Mouse (Mus musculus): ENCODE results near the gene Rptor. TPM values are rescaled to one million over a fixed set of nuclear protein-coding genes. Genes with fewer than 3 reads are reported as not detected.

The Rptor gene
- polyA plus RNA-seq, 3 experiments from 2014 or later = 10.3 to 15.9 (median 10.5) TPM

DNA sequence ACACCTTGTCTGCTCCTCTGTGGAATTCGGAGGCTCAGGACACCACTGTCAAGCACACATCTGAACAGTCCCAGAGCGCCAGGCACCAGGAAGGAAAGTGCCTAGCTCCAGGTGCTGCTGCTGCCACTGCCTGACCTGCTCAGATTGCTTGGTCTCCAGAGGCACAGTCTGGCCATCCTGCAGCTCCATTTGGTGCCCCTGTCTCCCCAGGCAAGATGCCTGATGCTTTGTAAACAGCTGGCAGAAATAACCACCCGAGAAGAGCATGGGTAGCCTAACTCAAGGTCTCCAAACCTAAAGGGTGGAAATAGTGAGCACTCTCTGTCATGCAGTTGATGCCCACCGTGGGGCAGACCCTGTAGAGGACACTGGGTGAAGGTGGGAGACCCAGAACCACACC lies 311.7 kb downstream of the Rptor start:
- no peak for ATAC-seq

DNA sequence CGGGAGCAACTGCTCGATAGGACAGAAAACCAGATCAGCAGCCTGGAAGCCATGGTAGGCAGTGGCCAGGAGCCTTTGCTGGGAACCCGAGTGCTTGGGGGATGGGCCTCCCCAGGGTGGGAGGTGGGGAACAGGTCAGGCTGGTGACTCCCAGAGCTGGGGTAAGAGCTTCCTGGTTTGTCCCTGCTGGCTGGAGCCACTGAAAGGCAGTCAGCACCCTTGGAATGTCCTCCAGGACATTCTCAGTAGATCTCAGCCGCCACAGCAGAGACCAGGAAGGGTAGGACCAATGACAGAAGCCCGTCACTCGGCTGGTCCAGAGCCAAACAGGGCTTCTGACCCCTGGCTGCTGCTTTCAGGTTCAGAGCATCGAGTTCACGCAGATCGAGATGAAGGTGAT lies 313.0 kb downstream of the Rptor start:
- ATAC-seq = no peak

DNA sequence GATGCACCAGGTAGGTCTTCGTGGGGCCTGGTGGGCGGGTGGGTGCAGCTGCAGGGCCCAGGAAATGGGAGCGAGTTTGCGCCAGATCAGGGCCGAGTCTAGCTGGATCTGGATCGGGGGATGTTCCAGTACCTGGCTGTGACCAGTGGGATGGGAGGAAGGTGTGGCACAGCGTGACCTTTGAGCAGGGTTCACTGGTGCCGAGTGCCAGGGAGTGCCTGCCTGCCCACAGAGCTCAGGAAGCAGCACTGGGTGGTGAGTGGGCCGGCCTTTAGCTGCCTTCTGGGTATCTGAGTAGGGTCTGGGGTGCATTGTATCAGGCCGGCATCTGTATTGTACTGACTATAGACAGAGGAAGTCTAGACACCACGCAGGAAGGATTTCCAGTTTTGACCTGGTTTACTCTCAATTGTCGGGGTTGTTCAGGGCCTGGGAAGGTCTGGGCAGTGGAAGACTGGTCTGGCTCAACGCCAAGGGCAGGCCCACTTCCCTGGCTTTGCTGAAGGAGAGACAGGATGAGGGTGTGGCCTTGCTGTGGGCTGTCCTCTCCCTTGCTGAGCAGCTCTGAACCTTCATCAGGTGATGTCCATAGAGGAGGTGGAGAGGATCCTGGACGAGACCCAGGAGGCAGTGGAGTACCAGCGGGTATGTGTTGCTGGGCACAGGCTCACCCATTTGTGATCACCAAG lies 313.5 kb downstream of the Rptor start:
- ATAC-seq = no peak

- no peak for ATAC-seq
Measured at GRCm38 (mm10) chr11:119916834-119917469, 314.2 kb downstream of the Rptor start.

GRCm38 (mm10) chr11:119918521-119918920 lies 315.8 kb downstream of the Rptor start:
- no peak for ATAC-seq

GRCm38 (mm10) chr11:119919432-119919831 lies 316.7 kb downstream of the Rptor start:
- no peak for ATAC-seq

GRCm38 (mm10) chr11:119919897-119920296 lies 317.2 kb downstream of the Rptor start:
- ATAC-seq = peak; percentile 46

GRCm38 (mm10) chr11:119920668-119921067 lies 318.0 kb downstream of the Rptor start:
- no peak for ATAC-seq

- ATAC-seq = no peak
Measured at GRCm38 (mm10) chr11:119925176-119925575, 322.5 kb downstream of the Rptor start.

DNA sequence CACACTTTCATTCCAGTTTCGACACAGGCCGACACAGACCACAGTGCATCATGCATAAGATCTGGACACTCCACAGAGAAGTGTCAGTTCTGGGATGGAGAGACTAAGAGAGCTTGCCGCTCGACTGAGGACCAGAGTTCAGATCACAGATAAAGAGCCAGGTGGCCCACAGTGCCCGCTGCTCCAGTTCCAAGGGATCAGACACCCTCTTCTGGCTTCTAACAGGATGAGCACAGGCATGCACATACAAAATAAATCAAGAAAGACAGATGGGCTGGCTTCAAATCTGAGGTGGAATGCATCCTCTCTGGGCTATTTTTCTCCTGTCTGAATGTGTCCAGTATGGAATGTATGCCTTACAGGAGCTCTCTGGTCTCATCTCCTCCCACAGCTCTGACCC lies 324.1 kb downstream of the Rptor start:
- ATAC-seq = no peak

GRCm38 (mm10) chr11:119928023-119928681 lies 325.4 kb downstream of the Rptor start:
- ATAC-seq = peak; percentile 87

DNA sequence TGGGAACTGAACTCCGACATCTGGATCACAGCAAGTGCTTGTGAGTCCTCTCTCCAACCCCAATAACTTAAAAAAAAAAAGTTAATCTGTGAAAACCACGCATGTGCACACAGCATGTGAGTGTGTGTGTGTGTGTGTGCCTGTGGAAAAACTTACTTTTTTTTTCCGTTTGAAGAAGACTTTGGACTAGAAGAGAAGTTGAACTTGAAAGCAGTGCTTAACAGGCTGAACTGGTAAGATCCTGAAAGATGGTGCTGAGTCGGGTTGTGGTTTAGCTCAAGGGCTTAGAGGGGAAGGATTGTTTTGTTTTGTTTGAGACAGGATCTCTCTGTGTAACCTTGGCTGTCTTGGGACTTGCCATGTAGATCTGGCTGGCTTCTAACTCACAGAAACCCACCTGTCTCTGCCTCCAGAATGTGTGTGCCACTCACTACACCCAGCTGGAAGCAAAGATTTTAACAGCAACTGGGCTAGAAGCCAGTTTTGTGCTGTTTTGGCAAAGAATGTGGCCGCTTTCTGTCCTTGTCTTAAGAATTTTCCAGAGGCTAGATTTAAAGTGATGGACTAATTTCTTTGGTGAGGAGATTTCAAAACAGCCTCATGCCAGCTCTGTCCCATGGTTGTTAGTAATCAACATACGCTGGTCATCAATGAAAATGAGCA lies 327.0 kb downstream of the Rptor start:
- ATAC-seq = no peak

GRCm38 (mm10) chr11:119931809-119932208 lies 329.1 kb downstream of the Rptor start:
- no peak for ATAC-seq

DNA sequence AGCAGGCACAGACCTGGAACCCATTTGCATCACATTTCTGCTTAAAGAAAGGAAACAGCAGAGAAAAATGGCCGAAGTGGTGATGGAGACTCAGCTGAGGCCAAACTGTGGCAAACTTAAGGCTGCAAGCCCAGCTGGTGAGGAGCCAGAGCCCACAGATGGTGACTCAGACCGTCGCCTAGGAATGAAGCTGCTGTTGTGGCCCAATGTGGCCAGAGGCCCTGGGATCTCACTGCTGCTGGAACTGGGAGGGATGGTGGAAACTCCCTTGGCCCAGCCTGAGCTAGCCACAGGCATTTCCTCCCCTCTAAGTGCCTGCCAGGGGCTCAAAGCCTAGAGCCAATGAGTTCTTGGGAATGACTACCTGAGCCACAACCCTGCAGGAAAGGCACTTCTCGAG lies 330.4 kb downstream of the Rptor start:
- no peak for ATAC-seq

- peak; percentile 95 for ATAC-seq
Measured at GRCm38 (mm10) chr11:119933819-119934583, 331.3 kb downstream of the Rptor start.

GRCm38 (mm10) chr11:119934773-119935172 lies 332.1 kb downstream of the Rptor start:
- ATAC-seq = no peak

DNA sequence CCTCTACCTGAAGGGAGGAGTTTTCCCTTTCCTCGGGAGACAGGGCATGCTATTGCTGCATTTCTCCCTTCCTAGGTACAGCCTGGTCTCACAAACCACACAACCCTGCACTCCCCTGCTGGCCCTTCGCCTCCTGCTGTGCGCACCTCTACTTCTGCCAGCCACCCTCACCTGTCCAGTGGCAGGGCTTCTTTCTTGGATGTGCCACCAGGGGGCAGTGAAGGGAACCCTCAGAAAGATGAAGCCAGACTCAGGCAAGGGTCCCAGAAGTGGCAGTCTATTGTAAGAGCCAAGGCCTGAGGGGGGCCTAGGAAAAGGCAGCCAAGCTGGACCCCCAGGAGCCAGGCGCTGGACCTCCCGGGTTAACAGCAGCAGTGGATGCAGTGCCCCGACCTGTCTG lies 332.8 kb downstream of the Rptor start:
- ATAC-seq = no peak

DNA sequence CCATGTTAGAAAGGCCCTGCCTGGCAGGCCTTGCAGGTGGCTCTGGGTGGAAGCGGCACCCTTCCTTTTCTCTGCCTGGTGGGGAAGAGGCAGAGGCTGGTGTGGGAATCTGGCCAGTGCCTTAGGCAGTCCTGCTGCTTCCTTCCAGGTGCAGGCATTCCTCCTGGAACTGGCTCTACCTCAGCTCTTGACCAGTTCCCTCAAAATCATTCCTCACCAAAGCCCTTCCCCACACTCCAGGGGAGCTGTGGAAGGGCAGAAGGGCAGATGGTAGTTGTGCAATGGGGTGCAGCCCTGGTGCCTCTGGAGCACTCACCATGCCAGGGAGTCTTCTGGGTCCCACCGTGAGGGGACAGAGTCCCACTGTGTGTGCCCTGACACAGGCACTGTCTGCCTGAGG lies 333.8 kb downstream of the Rptor start:
- no peak for ATAC-seq

- no peak for ATAC-seq
Measured at GRCm38 (mm10) chr11:119937216-119937615, 334.5 kb downstream of the Rptor start.

- ATAC-seq = no peak
Measured at GRCm38 (mm10) chr11:119937772-119938502, 335.2 kb downstream of the Rptor start.

- no peak for ATAC-seq
Measured at GRCm38 (mm10) chr11:119939073-119939710, 336.5 kb downstream of the Rptor start.

Measured in inflammation-experienced regulatory T-cells, adult 6 months (primary cell).